Mouse (Mus musculus) ovary, postnatal 10 days (tissue): ENCODE measurements around the gene Fmo2.

ENCODE experiments used
- DNase-seq: peaks from one replicate; pipeline ENCODE4 v3.0.0; 2022; ENCODE audit warnings: low spot score

The Fmo2 gene

DNA sequence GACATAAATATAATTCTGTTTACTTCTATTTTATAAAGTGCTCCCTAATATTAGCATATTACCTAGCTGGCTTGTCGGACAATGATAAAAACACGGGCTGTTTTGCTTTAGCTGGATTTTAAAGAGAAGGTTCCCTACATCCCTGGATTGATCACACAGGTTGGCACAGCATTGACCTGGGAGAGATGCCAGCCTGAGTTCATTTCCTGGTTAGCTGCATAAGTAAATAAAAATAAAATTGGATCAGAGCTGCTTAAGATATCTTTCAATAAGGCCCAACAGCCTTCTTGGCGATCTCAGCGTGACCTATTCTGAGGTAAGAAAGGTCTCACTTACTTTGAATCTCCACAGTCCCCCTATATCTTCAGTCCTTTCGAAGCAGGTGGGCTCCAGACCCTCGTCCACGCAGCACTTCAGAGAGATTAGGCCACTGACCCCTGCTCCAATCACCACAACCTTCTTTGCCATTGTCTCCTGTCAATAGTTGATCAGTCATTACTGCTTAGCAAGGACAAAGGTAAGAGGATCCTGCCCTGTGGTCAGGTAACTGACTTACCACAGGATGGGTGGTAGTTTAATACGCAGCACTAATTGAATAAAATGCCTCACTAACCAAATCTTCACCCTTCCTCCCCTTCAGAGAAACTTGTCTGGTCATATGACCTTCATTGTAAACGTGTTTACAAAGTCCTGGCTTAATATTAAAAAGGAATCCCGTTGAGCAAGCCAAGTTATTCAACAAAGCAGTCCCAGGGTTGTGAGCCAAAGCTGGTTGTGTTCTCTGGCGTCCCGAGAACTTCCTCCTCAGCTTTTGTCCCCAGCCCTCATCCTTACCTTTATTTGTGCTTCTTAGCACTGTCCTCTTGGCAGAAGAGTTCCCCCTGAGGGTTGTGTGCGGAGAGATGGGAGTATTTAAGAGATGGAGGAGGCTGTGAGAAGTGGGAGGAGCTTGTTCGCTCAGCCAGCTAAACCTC, at the start of gene Fmo2:
Gene Fmo2, minus strand, starts transcription at position 889 of the 974 bp plus-strand sequence.
- no peak for DNase-seq

GRCm38 (mm10) chr1:162947934-162948333, 49.4 kb upstream of the Fmo2 start:
- DNase-seq = no peak

GRCm38 (mm10) chr1:162946837-162947558, 48.5 kb upstream of the Fmo2 start:
- DNase-seq = no peak

DNA sequence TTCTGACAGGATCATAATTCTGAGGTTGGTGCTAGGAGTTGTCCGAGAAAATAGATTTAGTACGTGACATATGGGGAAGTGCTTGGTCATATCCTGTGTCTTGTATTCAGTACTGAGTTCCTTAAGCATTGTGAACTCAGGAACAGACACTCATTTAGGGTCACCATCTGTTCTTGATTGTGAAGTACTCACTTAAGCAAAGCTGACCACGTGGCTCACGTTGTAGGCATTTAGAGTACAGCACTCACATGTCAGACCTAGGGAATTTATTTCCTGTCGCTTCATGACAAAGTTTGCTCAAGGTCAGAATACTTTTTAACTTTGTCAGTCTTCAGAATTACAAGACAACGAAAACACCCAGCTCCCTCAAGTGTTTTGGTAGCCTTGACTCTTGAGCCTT, 45.2 kb upstream of the Fmo2 start:
- DNase-seq = no peak

DNA sequence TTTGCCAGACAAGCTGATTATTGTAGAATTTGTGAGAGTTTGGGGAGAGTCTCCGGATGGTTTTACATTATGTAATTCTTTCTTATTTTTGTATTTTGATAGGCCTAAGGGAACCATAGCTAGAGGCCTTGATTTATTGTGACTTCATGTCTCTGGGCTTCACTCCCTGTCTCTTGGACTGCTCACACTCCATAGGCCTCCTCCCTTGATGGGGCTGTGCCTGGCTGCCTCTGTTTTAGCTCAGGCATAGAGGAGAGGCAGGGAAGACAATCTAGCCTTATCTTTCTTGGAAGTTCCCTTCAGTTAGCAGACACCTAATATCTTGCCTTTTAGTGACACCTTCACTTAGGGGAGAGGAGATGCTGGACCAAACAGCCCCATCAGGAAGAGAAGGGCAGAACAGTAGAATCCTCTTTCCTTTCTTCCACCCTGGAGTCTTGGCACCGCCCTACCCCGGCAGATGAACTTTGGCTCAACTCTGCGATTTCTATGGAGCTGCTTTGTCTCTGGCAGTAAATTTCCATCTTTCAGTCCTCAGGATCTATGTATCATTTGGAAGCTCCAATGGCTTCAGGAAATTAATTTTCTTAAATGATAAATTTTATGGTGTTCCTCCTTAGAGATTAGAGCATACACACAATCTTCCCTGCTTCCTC, 40.3 kb upstream of the Fmo2 start:
- no peak for DNase-seq

GRCm38 (mm10) chr1:162937970-162938695, 39.6 kb upstream of the Fmo2 start:
- no peak for DNase-seq

DNA sequence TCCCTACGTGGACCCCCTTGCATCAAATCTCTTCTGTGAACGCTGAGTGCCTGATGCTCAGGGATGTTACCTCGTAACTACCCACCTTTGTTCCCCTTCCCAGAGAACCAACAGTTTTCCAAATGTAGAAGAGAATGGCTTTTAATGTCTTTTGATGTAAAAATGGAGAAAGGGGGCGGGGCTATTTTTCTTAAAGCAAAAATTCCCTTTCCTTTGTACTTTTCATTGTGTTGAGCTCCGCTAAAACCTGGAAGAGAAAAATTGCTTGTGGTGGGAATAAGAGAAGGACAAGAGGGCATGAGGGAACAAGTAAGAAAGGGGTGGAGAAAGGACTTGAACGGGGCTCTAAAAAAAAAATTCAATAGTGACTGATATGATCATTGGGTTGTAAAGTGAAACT, 38.9 kb upstream of the Fmo2 start, which contains the start of gene Fmo6:
Gene Fmo6, minus strand, starts transcription at position 101 of the 400 bp plus-strand sequence.
- no peak for DNase-seq

DNA sequence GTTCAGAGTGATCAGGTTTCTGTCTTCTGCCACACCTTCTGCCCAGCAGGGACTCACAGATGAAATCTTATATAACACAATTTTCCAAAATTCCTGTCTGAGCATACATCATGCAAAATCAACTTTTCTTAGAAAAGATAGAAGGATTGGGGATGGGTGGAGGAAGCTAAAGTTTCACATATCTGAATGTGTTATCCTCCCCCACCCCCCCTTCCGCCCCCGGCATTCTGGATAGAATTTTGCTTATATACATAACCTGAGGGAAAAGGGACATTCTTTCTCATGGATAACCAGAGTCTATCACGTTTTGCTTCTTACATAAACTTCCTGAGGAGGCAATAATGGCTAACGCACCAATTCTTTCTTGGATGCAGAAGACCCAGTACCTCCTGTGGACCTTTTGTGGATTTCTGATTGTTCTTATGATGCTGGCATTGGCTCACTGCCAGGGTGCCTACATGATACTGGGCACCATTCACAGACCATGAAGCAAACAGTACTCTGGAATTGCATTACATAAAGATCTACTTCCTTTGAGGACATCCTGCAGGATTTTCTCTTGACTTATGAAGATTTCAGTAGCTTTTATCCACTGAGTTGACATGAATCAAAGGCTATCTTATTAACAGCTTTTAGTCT, 36.0 kb upstream of the Fmo2 start:
- no peak for DNase-seq

GRCm38 (mm10) chr1:162932386-162932785, 33.9 kb upstream of the Fmo2 start:
- no peak for DNase-seq

DNA sequence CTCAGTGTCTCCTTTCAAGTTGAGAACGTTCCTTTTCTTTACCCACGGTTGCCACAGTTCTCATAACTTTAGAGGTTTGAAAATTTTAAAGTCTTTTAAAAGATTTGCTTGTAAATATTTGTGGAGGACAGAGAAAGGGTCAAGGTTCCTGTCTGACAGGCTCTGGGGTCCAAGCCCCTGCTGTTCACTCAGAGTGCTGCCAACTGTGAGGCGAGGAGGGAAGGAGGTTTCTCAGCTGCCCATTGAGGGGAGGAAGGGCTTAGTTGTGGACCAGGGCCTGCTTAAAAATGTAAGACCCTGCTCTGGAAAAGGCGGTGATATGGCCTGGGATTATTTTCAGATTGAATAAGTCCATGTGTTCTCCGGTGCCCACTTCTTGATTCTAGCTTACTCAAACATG, 33.4 kb upstream of the Fmo2 start:
- no peak for DNase-seq

- DNase-seq = no peak
Observed at GRCm38 (mm10) chr1:162931310-162931875, 32.9 kb upstream of the Fmo2 start.

DNA sequence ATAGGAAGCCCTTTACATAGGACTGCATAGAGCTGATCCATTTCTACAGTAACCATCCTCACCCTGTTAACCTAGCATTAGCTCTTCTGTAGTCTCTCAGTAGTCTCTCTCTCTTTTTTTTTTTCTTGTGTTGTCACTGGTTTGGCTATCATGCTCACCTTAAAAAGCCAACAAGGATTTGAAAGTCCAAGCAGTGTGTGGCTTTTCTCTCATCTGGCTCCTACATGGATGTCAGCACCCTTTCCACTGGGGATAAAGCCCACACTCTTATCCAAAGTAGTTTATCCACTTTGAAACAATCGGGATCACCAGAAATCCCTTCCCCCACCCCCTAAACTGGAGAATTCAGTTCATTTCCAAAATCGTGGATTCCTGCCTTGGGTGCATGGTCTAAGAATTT, 32.1 kb upstream of the Fmo2 start:
- no peak for DNase-seq

DNA sequence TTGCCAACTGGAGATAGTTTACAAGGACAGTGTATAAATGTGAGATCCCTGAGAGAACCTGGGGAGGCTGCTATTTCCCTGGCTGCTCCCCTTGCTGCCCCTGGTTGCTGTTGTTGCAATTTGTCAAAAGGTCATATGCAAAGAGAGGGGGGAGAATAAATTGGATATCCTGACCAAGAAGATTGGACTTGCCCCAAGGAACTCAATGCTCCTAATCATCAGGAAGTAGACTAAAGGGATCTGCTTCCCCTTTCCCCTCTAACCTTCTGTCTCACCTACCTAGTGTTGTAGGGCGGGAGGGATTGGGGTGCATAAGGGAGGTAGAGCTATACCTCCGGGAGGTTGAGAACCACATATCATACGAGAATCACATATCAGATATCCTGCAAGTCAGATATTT, 30.6 kb upstream of the Fmo2 start:
- DNase-seq = no peak

GRCm38 (mm10) chr1:162925121-162925520, 26.6 kb upstream of the Fmo2 start:
- DNase-seq = no peak

DNA sequence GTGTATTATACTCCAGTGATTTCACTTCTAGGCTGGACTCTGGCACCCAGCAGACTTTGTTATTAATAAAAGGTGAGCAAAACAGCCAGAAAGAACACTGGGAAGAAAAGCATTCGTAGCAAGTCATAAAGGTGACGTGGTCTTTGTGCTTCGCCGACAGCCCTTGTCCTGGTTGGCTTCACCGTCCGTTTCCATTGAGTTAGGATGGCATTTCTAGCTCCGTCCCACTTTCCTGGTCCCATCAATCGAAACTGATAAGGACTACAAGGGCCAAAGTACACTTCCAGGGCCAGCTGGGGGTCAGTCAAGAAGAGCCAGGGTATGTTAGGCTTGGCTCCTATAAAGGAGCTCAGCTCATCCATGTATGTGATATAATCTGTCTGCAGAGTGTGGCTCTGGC, 18.1 kb upstream of the Fmo2 start:
- no peak for DNase-seq

GRCm38 (mm10) chr1:162914932-162915556, 16.5 kb upstream of the Fmo2 start:
- DNase-seq = no peak

DNA sequence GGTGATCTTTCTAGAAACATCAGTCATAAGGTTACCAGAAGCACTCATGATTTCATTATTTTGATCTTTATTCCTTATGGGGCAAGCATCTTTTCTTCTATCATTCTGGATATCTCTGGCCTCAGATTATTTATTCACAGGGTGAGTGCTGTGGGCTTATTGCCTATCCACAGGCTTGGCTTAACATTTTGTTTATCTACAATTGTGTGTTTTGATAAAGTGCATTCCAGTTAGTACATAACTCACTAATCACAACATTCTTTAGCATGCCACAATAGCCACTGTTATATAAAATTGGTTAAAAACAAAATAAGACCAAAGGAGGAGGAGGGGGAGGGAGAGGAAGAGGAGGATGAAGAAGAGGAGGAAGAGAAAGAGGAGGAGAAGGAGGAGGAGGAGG, 13.6 kb upstream of the Fmo2 start:
- no peak for DNase-seq

- no peak for DNase-seq
Observed at GRCm38 (mm10) chr1:162901879-162902278, 3.4 kb upstream of the Fmo2 start.

- DNase-seq = peak; percentile 60
Observed at GRCm38 (mm10) chr1:162895900-162896299, 2.6 kb downstream of the Fmo2 start.

DNA sequence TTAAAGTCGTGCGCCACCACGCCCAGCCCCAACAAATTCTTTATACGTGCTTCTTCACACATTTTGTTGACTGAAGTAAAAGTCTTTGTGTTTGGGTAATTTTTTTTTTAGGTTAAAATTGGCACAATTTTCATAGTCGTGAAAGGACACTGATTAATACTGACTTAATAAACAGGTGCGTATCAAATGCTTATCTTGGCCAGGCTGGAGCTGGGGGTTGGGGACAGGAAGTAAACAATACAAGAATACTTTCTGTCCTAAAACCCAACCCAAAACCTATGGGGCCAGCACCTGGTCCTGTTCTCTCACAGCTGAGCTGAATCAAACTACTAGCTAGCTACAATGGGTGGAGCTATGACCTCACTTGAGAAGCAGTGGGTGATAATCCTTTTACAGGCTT, 5.5 kb downstream of the Fmo2 start:
- no peak for DNase-seq
